Mouse (Mus musculus) ES-E14 (cell line): ENCODE measurements around the gene Brf1. TPM values are rescaled to one million over a fixed set of nuclear protein-coding genes. Genes with fewer than 3 reads are reported as not detected.
A peak's percentile ranks its signal among the peaks of the same experiment; 100 is the strongest.

Experiments
- DNase-seq: peaks from one replicate; pipeline ENCODE4 v3.0.0-alpha.2; 2013; ENCODE audit warnings: low read depth, low spot score
- H3K27ac ChIP-seq: 2 replicates; pipeline ENCODE4 v1.5.1; 2012; ENCODE audit warnings: low read depth, mild to moderate bottlenecking, low read length, moderate library complexity, mixed read lengths; ENCODE audit not compliant: poor library complexity, insufficient read depth, severe bottlenecking
- H3K36me3 ChIP-seq: 2 replicates; pipeline ENCODE4 v1.6.1; 2012; ENCODE audit warnings: mild to moderate bottlenecking, low read length, moderate library complexity, mixed read lengths; ENCODE audit not compliant: control insufficient read depth, poor library complexity, insufficient read depth, severe bottlenecking
- H3K4me1 ChIP-seq, 2 experiments: fragments of 150-350 bp in 1 of 2; sonication (generic) in 1 of 2; 2 replicates each; pipeline ENCODE4 v1.6.1; 2012; ENCODE audit warnings: low read length in 2 of 2, mild to moderate bottlenecking in 1 of 2, mixed read lengths in 1 of 2; ENCODE audit not compliant: control insufficient read depth in 2 of 2, insufficient read depth in 2 of 2, poor library complexity in 1 of 2
- H3K4me3 ChIP-seq, 2 experiments: fragments of 150-350 bp in 1 of 2; sonication (generic) in 1 of 2; 2 replicates each; pipeline ENCODE4 v1.5.1; 2012; ENCODE audit warnings: low read length in 2 of 2, low read depth in 1 of 2, mild to moderate bottlenecking in 1 of 2, mixed read lengths in 1 of 2; ENCODE audit not compliant: insufficient read depth in 1 of 2, poor library complexity in 1 of 2, severe bottlenecking in 1 of 2
- H3K9ac ChIP-seq: 2 replicates; pipeline ENCODE4 v1.6.1; 2012; ENCODE audit warnings: low read depth, mild to moderate bottlenecking, low read length, mixed read lengths; ENCODE audit not compliant: poor library complexity, insufficient read depth, severe bottlenecking
- H3K9me3 ChIP-seq: fragments of 150-350 bp; sonication (generic); 2 replicates; pipeline ENCODE4 v1.6.1; 2012; ENCODE audit warnings: low read depth, mild to moderate bottlenecking, low read length; ENCODE audit not compliant: control insufficient read depth, insufficient read depth
- CHD2 ChIP-seq: IDR thresholded peaks from 2 replicates; pipeline ENCODE4 v1.6.1; 2014; ENCODE audit warnings: mild to moderate bottlenecking, low read depth, low read length, inconsistent platforms
- HCFC1 ChIP-seq: IDR thresholded peaks from 2 replicates; pipeline ENCODE4 v1.6.1; 2012; ENCODE audit warnings: low read length, inconsistent platforms, borderline replicate concordance; ENCODE audit not compliant: insufficient read depth
- MAFK ChIP-seq: IDR thresholded peaks from 2 replicates; pipeline ENCODE4 v1.6.1; 2014; ENCODE audit warnings: mild to moderate bottlenecking, low read depth, low read length, inconsistent platforms; ENCODE audit not compliant: insufficient read depth
- ZC3H11A ChIP-seq: IDR thresholded peaks from 2 replicates; pipeline ENCODE4 v1.6.1; 2012; ENCODE audit warnings: low read depth, mild to moderate bottlenecking, inconsistent platforms, low read length, borderline replicate concordance
- ZNF384 ChIP-seq: IDR thresholded peaks from 2 replicates; pipeline ENCODE4 v1.6.1; 2012; ENCODE audit warnings: low read depth, low read length, inconsistent platforms
- in situ Hi-C, 2 experiments: fragments of 600-800 bp; cut with MboI; formaldehyde crosslinking; loops; one replicate each; pipeline ENCODE4 v1.15.1; 2025; ENCODE audit warnings: low sequenced_read_pairs in 2 of 2, inconsistent platforms in 1 of 2; ENCODE audit not compliant: unreplicated experiment in 2 of 2
- total RNA-seq: library from RNA; depleted of rRNA; stranded (reverse); fragments of 300-350 nt; gene quantifications from 2 replicates; pipeline ENCODE4 v1.2.3, GENCODE M21; 2012

Brf1 gene
- total RNA-seq, 1 experiment = 56.4 TPM

DNA sequence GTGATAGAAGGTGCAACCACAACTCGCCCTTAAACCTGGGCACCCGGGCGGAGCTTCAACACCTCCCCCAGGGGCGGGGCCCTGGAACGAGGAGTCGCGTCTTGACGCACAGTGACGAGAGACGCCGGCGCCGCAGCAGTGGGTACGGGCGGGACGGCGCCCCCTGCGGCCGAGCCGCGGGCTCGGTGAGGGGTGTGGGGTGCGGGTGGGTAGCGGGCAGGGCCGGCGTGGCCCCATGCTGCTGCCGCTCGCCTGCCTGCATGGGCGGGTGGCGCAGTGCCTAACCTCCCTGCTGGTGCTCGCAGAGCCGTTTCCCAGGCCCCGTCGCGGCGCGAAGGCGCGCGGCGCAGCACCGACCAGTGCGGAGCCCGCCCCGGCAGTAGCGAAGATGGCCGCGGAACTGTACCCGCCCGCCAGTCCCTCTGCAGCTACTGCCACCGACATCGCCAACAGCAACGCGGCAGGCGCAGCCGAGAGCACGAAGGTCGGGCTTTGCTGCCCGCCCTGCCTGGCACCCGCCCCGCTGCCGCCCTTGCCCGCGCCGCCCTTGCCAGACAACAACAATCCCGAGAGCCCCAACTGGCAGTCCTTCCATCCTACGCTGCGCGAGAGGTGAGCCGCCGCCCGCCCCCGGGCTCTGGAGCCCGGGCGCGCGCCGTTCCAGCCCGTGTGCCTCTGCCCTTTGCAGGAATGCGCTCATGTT lies 24.0 kb downstream of the Brf1 start, which contains the start of gene Btbd6:
Gene Btbd6, plus strand, starts transcription at position 112 of the 703 bp plus-strand sequence.
- Histone ChIP-seq H3K4me1 (peaks cover 2 to 5% of the 10 kb centered on the region in 2 experiments; a peak in 1 of 4 replicates), H3K9ac (peak within 1 kb of the TSS; percentile 91), H3K9me3 (no peaks in the 10 kb centered on the region), H3K36me3 (peaks cover 35% of the 10 kb centered on the region), H3K4me3 (peak within 1 kb of the TSS; percentile 91 to 94), H3K27ac (peak within 1 kb of the TSS; percentile 15; the same call in 1 of the 2 replicates)
- TF ChIP-seq HCFC1 = peak; percentile 52; the same call in 1 of the 2 replicates
- no peak for TF ChIP-seq ZC3H11A
- in situ Hi-C loops = no loop called here
- peak; percentile 71 for DNase-seq

DNA sequence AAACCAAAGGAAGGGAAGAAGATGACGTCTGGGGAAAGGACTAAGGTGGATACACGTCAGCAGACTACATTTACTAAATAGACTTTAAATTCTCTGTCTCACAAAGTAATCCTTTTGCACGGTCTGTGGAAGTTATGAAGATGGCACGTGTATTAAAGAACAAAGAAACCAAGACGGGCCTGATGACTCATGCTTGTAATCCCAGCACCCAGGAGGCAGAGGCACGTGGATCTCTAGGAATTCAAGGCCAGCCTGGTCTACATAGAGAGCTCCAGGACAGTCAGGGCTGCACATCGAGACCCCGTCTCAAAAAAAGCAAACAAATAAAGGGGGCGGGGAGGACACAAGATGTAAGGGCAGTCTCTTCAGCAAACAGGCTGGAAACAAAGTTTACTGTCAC lies 25.8 kb downstream of the Brf1 start:
- TF ChIP-seq MAFK (no peak), ZNF384 (no peak), HCFC1 (no peak), ZC3H11A (no peak), CHD2 (no peak)
- Histone ChIP-seq H3K36me3 (peaks cover 35% of the 10 kb centered on the region), H3K9ac (no peak overlapping the region), H3K4me1 (peaks cover 2 to 5% of the 10 kb centered on the region in 2 experiments; a peak in 1 of 4 replicates), H3K4me3 (no peak overlapping the region), H3K9me3 (no peaks in the 10 kb centered on the region), H3K27ac (no peak overlapping the region)
- DNase-seq = no peak
- in situ Hi-C loops = no loop called here

DNA sequence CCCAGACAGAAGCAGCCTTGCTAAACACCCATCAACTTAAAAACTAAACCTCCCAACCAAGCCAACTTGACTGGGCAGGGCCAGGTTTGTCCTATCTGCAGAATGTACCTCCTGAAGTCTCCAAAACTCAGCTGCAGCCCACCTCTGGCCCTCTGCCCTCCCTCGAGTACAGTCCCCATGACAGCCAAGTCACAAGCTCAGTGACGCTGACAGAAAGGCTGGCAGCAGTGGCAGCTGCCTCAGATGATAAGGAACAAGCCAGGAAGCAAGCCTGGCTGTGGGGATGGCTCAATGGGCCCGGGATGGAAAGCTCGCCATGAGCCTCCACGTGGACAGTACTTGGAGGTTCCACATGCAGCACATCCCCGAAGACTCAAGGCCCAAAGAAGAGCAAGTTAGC lies 30.9 kb downstream of the Brf1 start:
- H3K9ac ChIP-seq = no peak overlapping the region
- TF ChIP-seq CHD2 (no peak), ZNF384 (no peak), ZC3H11A (no peak), HCFC1 (no peak), MAFK (no peak)
- H3K4me1 ChIP-seq = no peaks in the 10 kb centered on the region
- no peak overlapping the region for H3K4me3 ChIP-seq
- in situ Hi-C loops = no loop called here
- H3K9me3 ChIP-seq = no peaks in the 10 kb centered on the region
- peaks cover 48% of the 10 kb centered on the region for H3K36me3 ChIP-seq
- H3K27ac ChIP-seq = no peak overlapping the region
- no peak for DNase-seq

DNA sequence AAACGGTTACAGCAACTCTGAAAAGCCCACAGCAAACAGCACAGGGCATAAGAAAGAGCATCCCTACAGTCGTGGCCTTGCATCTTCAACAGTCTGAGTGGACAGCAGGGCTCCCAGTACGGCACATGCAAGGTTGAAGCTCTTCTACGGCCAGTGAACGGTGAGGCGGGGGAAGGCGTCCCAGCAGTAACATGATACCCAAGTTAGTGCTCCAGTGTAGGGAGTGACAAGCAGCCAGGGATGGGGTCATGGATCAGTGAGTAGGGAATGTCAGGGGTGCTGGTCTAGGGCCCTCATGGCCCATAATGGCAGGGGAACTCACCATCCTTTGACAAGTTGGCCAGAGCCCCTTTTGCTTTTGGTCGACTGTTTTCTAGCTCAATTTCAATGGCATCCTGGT lies 31.6 kb downstream of the Brf1 start:
- in situ Hi-C loops = no loop called here
- no peak overlapping the region for H3K9ac ChIP-seq
- no peak for DNase-seq
- peaks cover 49% of the 10 kb centered on the region for H3K36me3 ChIP-seq
- TF ChIP-seq MAFK (no peak), HCFC1 (no peak)
- H3K4me1 ChIP-seq = no peaks in the 10 kb centered on the region
- no peak overlapping the region for H3K27ac ChIP-seq
- no peak overlapping the region for H3K4me3 ChIP-seq
- H3K9me3 ChIP-seq = no peaks in the 10 kb centered on the region

DNA sequence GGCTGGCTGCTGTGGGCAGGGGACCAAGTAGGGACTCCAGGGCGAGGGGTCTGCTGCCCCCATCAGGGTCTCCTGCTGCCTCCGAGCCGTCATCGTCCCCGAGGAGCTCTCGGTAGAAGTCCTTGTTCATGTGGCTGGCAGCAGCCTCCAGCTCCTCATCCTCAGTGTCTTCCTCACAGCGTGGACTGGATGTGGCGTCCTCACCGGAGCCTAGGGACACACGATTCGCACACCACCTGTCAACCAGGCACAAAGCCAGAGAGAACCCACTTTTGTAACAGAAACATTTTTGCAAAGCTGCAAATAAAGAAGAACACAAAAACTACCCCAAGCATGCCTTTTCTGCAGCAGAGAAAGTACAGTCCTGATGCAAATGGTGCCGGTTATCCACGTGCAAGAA lies 34.7 kb downstream of the Brf1 start:
- Histone ChIP-seq H3K36me3 (peaks cover 66% of the 10 kb centered on the region), H3K9ac (no peak overlapping the region), H3K4me3 (no peak overlapping the region), H3K4me1 (no peaks in the 10 kb centered on the region), H3K9me3 (no peaks in the 10 kb centered on the region), H3K27ac (no peak overlapping the region)
- in situ Hi-C loops = no loop called here
- TF ChIP-seq MAFK = no peak
- no peak for TF ChIP-seq CHD2
- no peak for TF ChIP-seq ZNF384
- no peak for TF ChIP-seq ZC3H11A
- TF ChIP-seq HCFC1 = no peak
- DNase-seq = no peak
